Mouse (Mus musculus) erythroblast, embryonic 14.5 days (primary cell): ENCODE data around the gene Calhm1.

Experiments
- GATA1 ChIP-seq: IDR thresholded peaks from 2 replicates; pipeline ENCODE4 v1.6.1; 2012; ENCODE audit warnings: low read length, inconsistent platforms, mixed read lengths
- TAL1 ChIP-seq: IDR thresholded peaks from 3 replicates; pipeline ENCODE4 v1.6.1; 2012; ENCODE audit warnings: low read length, inconsistent platforms, mixed read lengths

DNA sequence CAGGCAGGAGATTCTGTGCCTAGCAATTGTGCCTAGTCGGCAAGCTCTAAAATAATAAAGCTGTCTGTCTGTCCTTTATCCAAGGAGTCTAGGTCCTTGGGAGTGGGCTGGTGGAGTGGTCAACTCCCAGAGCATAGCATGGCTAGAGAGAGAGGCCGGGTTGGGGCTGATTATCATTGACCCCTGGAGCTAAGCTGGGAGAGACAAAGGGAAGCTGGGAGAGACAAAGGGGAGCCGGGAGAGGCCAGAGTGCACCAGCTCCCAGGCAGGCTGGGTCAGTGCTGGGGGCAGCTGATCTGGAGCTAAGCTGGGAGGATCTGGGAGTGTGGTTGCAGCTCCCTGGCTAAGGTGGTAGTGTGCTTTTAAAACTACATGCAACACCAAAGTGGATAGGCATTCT lies 22.7 kb upstream of the Calhm1 start:
- TF ChIP-seq GATA1 (no peak), TAL1 (no peak)
